Mouse (Mus musculus) right cerebral cortex, postnatal 25 days (tissue): Measurements from ENCODE around the gene Ccdc115.
"Not testable (repeated sequence)": the region's sequence is repeated elsewhere in the genome, so short reads cannot be mapped to it uniquely, and the experiment has no call there.

Experiments
- DNase-seq: peaks from one replicate; pipeline ENCODE4 v3.0.0; 2022

Gene Ccdc115

GRCm38 (mm10) chr1:34437366-34437765, 2.1 kb downstream of the Ccdc115 start:
- not testable (repeated sequence) for DNase-seq

- DNase-seq: no peak
Observed at GRCm38 (mm10) chr1:34436374-34436773, 3.1 kb downstream of the Ccdc115 start.

- DNase-seq: no peak
Observed at GRCm38 (mm10) chr1:34435371-34436120, 3.9 kb downstream of the Ccdc115 start.

- peak; percentile 88 for DNase-seq
Observed at GRCm38 (mm10) chr1:34434660-34435160, 4.8 kb downstream of the Ccdc115 start.

- DNase-seq: peak; percentile 17
Observed at GRCm38 (mm10) chr1:34433891-34434521, 5.5 kb downstream of the Ccdc115 start.

DNA sequence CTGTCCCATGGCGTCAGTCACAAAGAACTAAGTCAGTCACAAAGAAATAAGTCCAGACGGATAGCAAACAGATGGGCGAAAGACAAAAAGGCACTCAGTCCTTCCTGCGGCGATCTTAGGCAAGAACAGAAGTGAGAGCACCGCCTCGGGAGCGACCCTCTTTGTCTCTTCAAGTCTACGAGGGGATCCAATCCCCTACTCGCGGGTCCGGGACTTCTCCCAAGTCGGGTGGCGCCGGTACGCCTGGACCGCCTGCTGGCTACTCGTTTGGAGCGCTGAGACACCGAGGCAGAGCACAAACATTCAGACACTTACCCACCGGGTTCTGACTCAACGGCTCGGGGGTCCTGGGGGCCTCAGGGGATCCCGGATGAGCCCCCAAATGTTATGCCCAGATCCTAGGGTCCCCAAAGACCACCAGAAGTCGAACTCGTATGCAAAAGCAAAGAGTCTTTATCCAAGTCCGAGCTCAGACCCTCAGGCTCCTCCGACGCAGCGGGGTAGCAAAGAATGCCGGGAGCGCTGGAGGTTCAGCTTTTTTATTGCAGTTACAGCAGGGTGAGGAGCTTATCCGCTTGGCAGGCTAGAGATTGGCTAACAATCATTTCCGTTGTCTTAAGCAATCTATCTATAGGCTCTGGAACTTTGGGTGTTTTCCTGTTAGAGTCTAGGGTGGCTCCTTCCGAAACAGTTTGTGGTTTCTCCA, 6.5 kb downstream of the Ccdc115 start:
- DNase-seq: peak; percentile 43

DNA sequence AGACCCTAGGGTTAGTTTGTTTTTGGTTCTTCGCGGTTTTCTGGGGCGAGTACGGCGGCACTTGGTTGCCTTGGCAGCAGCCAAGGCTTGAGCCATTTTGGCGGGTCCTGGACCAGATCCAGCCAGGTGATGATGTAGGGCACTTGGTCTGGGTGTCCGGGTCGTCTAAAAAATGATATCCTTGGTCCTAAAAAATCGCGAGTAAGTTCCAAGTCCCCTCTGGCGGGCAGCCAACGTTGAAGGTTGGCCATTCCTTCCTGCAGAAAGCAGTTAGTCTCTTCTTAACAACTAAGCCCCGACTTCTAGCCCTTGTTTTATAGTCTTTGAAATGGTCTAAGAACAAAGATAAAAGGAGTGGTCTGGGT, 7.1 kb downstream of the Ccdc115 start:
- no peak for DNase-seq

DNA sequence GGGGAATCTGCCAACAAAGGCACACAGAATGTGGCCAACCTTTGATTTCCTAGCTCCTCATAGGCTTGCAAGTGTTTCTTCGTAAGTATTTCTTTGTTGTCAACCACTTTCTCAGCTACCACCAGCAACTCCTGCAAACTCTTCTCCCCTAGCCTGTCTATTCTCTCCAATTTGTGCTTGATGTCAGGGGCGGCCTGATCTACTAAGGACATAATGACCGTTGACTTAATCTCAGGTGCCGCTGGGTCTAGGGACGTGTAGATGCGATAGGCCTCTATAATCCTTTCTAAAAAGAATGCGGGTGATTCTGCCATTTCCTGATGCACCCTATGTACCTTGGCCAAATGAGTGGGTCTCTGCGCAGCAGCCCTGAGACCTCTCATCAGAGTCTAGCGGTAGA, 8.0 kb downstream of the Ccdc115 start:
- DNase-seq: no peak

DNA sequence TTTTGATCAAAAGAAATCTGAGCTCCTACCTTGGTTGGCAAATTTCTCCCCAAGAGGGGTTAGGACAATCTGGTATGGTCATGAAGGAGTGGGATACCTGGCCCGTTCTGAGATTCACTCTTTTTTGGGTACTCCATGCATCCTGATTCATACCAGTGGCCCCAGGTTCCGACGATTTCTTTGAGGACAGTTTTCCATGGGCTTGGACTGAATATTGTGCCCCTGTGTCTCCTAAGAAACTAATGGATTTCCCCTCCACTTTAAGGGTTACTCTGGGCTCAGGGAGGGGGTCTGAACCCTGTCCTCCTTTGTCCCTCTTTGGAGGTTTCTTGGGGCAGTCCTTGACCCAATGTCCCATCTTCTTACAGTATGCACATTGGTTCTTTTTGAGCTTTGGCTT, 8.5 kb downstream of the Ccdc115 start:
- no peak for DNase-seq

DNA sequence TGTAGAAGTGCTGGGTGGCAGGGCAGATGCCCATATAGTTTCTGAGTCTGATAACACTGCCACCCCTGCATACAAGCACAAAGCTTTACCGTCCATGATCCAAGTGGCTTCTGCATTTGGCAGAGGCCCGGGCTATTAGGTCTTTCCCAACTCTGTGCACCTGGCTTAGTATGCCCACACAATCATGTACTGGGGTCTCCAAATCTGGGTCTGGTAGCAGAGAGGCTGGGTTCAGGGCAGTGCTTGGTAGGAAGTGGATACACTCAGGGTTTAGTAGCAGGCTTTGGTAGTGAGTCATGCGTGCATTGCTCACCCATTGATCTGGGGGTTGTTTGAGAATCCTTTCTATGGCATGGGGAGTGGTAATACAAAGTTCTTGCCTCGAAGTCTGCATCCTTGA, 10.2 kb downstream of the Ccdc115 start:
- no peak for DNase-seq

GRCm38 (mm10) chr1:34428466-34428865, 11.0 kb downstream of the Ccdc115 start:
- no peak for DNase-seq

DNA sequence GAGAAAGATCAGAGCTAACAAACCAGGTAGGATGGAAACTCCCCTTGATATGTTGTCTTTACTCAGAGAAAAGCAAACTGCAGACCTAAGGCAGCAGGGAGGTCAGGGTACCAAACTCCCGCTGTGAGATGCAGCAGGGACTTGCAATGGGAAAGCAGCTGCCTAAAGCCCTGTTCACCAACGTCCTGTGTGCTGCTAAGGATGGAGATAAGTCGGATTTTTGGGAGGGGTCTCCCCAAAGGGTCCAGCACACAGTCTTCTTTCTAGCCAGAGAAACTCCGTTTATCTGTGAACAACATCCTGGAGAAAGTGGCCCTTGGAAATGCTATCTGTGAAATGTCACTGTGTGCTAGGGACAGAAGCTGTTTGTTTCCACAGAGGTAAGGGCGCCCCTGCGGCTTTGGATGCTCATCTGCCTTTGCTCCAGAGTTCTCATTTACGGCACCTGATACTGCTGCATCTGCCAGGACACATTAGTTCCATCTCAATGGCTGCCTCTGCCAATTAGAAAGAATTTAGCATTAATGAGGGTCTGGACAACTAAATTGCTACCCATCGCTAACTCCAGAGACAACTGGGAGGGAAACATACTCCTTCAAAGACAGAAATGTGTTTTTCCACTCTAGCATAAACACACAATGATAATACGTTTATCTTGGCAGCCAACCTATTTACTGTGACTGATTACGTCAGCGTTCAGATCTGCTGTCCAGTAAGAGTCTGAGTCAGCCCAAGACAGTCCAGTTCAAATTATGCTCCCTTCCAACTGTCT, 40.1 kb downstream of the Ccdc115 start:
- no peak for DNase-seq

DNA sequence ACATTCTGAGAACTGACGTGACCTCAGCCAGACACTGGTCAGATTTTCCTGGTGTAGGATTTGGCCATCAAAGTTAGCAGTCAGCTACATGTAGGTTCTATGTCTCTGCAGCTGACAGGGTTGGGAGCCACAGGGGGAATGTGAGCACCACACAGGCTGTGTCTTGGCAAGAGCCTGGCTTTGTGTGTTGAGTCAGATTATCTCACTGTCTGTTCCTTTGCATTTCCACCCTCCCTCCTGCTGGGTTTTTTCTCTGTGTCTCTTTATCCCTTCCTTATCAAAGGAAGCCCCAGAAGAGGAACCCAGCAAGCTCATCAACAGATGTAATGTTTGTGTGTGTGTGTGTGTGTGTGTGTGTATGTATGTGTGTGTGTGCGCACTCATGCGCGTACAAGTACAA, 43.2 kb downstream of the Ccdc115 start:
- no peak for DNase-seq

- no peak for DNase-seq
Observed at GRCm38 (mm10) chr1:34389234-34389891, 50.1 kb downstream of the Ccdc115 start.

GRCm38 (mm10) chr1:34388849-34389233, 50.6 kb downstream of the Ccdc115 start:
- peak; percentile 36 for DNase-seq

DNA sequence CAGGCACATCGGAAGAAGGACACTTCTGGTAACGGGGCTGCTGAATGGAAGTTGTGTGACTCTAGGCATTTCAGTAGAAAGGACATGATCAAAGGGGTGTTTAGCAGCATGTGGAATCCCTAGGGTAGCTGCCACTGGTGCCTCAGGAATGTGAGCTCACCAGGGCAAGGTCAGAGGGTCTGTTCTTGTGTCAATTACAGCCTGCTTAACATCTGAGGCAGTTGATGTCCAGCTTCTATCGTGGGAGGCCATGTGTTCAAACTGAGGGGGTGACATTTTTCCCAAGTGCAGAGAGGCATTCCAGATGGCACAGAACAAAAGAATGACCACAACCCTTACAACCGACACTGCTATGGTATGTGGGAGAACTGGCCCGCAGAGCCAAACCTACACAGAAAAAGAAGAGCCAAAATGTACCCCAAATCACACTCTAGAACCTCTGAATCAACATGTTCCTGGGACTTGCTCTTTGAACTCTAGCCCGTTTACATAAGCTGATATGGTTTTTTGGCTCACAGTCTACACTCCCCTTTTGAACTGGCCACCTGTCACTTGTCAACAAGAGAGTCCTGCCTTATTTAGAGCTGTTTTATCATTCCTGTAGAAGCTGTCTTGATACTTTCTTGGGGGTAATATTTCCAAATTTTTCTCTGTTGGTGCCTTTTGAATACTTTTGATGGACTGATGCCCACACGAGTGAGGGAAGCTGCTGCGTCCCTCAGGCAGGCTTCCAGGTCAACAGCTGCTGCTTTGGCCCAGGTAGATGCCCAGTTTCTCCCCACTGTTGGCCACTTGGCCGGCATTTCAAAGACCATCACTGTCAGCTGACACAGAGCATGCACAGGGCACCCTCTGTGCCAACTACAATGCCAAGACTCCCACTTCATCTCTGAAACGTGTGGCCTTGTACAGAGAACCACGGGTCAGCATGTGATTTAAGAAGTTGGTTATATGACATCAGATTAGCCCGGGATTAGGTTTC, 51.8 kb downstream of the Ccdc115 start:
- no peak for DNase-seq
